Mouse (Mus musculus) hindbrain, embryonic 12.5 days (tissue): ENCODE measurements around the gene Zfyve27. TPM values are rescaled to one million over a fixed set of nuclear protein-coding genes. Genes with fewer than 3 reads are reported as not detected.

Experiments used
- ATAC-seq: fragments of 200-750 bp; cut with Nextera tagmentation; 2 replicates; pipeline ENCODE4 v1.8.0; 2017; ENCODE audit warnings: moderate TSS enrichment; ENCODE audit not compliant: low FRiP score
- H3K27ac ChIP-seq: fragments of 300-500 bp; sonication (generic); 2 replicates; pipeline ENCODE4 v1.5.1; 2016; ENCODE audit warnings: mild to moderate bottlenecking
- H3K27me3 ChIP-seq: fragments of 300-500 bp; sonication (generic); 2 replicates; pipeline ENCODE4 v1.6.1; 2016; ENCODE audit warnings: mild to moderate bottlenecking
- H3K36me3 ChIP-seq: fragments of 300-500 bp; sonication (generic); 2 replicates; pipeline ENCODE4 v1.6.1; 2016; ENCODE audit warnings: mild to moderate bottlenecking
- H3K4me1 ChIP-seq: fragments of 300-500 bp; sonication (generic); 2 replicates; pipeline ENCODE4 v1.6.1; 2016
- H3K4me2 ChIP-seq: fragments of 300-500 bp; sonication (generic); replicated peaks from 2 replicates; pipeline ENCODE4 v1.6.1; 2016; ENCODE audit warnings: mild to moderate bottlenecking
- H3K4me3 ChIP-seq: fragments of 300-500 bp; sonication (generic); 2 replicates; pipeline ENCODE4 v1.5.1; 2016; ENCODE audit warnings: mild to moderate bottlenecking
- H3K9ac ChIP-seq: fragments of 300-500 bp; sonication (generic); 2 replicates; pipeline ENCODE4 v1.6.1; 2016; ENCODE audit warnings: mild to moderate bottlenecking, moderate library complexity
- H3K9me3 ChIP-seq: fragments of 300-500 bp; sonication (generic); replicated peaks from 2 replicates; pipeline ENCODE4 v1.6.1; 2016; ENCODE audit warnings: mild to moderate bottlenecking
- WGBS: fragments of 180-500 bp; shearing (Covaris S2); methylation state at CpG from one replicate; pipeline ENCODE4 v1.1.7; 2016; 5-methylcytosine and 5-hydroxymethylcytosine counted together
- polyA plus RNA-seq: library from polyadenylated mRNA; unstranded; fragments of >200 nt; fragmentation: Nextera tagmentation; extraction: Ambion mirVana; gene quantifications from 2 replicates; pipeline ENCODE4 v1.2.1, GENCODE M21; 2016

The Zfyve27 gene
- polyA plus RNA-seq, 1 experiment from 2014 or later, result 53.6 TPM

DNA sequence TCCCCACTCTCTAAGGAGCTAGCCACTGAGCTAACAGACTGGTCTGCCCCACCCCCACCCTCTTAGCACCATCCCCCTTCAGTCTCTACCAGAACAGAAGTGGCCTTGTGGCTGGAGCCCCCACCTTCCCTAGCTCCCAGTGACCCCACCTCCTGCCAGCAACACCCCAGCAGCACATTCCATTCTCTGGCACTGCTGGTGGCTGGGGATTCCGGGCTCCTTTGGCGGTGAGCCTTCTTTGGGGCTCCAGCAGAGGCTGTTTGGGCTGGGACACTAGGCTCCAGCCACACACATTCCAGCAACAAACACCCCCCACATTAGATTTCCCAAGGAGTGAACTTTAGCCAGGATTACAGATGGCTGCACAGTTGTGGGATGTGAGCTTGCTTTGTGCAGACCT lies 29.6 kb downstream of the Zfyve27 start:
- Histone ChIP-seq H3K9ac (no peak overlapping the region), H3K4me3 (no peak overlapping the region), H3K36me3 (peaks cover 25% of the 10 kb centered on the region), H3K4me1 (no peaks in the 10 kb centered on the region), H3K27me3 (peaks cover 7% of the 10 kb centered on the region), H3K27ac (no peak overlapping the region), H3K9me3 (no peaks in the 10 kb centered on the region), H3K4me2 (no peak overlapping the region)
- ATAC-seq, result no peak
- WGBS, result 54% methylated on average over 2 of the region's 2 CpGs

DNA sequence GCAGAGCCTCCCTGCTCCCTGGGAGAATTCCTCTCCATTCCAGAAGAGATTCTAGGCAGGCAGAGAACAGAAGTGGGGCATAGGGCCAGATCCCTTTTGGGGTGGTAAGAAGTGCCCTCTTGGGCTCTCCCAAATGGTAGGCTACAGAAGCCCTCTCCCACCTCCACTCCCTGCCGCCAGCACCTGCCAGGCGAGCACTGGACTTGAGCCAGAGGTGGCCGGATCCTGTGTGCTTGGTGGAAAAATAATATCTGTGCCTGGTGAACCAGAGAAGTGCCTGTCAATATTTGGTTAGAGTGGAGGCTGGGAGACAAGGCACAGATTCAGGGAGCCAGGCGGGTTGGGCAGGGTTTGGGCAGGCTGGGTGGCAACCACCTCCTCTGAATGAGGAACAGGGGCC lies 32.6 kb downstream of the Zfyve27 start:
- Histone ChIP-seq H3K4me1 (peaks cover 4% of the 10 kb centered on the region), H3K4me2 (no peak overlapping the region), H3K27me3 (peaks cover 37% of the 10 kb centered on the region), H3K4me3 (no peak overlapping the region), H3K9me3 (no peaks in the 10 kb centered on the region), H3K27ac (no peak overlapping the region), H3K36me3 (peaks cover 9% of the 10 kb centered on the region), H3K9ac (no peak overlapping the region)
- ATAC-seq, result no peak
- 74% methylated on average over 4 of the region's 4 CpGs for WGBS

DNA sequence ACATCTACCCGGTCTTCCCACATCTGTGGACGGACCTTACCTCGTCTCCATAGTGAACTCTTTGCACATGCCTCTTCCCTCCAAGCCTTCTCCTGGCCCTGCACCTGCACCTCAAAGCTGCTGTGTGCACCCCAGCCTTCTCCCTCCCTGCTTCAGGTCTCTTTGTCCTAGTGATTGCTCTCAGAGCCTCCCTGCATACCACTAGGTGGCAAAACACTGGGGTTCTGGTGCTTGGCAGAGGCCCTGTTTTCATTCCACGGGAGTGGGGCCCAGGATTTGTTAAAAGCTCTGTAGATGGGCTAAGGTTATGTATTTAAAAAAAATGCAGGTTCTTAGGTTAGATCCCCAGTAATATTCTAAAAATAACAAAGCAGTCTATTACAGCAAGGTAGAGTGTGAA lies 33.3 kb downstream of the Zfyve27 start:
- no peak overlapping the region for H3K9ac ChIP-seq
- H3K27me3 ChIP-seq, result peaks cover 44% of the 10 kb centered on the region
- no peak overlapping the region for H3K27ac ChIP-seq
- H3K4me1 ChIP-seq, result peaks cover 10% of the 10 kb centered on the region
- H3K9me3 ChIP-seq, result no peaks in the 10 kb centered on the region
- WGBS, result 74% methylated on average over 4 of the region's 4 CpGs
- H3K4me3 ChIP-seq, result no peak overlapping the region
- ATAC-seq, result no peak
- H3K36me3 ChIP-seq, result peaks cover 2% of the 10 kb centered on the region; the same call in 1 of the 2 replicates
- H3K4me2 ChIP-seq, result no peak overlapping the region

DNA sequence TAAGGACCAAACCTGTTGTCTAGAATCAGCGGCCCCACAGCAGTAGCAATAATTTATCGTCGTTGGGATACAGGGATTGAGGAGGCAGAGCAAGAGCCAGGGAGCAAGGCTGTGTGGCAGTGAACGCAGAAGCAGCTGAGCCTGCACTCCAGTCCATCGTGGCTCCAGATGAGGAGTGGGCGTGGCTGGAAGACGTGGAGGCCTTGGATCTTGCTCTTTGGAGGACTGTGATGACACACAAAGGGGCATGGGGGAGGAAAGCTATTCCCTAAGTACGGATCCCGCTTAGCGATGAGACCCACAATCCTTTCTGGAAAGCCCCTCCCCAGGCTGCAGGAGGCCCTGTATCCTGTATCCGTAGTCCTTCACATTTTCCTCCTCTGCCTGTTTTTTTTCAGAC lies 34.3 kb downstream of the Zfyve27 start:
- H3K27me3 ChIP-seq, result peaks cover 54% of the 10 kb centered on the region

DNA sequence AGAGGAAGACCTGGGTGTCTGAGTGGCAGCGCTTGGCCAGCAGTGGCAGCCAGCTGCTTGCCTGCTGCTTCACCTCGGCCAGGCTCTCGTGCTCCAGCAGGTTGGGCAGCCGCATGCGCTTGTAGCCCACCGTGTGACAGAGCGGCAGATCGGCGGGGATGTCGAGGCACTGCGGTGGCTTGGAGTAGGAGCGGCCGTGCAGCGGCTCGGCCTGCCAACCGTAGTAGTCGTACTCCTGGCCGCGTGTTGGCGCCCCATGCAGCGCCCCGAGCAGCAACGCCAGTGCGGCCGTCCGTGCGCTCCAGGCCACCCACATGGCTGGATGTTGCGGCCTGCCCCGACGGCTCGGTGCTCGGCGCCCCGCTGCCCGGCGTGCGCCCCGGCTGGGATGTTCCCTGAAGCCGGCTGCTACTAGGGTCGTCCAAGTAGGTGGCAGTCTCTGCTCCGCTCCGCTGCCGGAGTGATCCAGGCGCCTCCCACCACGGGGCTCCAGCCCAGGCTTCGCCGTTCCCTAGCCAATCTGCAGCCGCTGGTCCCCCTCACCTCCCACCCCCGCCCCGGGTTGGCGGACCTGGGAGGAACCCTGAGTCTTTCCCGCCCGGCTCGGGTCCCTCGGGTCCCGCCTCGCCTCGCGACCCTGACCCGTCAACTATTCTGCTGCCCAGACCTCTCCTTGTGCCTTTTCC lies 38.1 kb downstream of the Zfyve27 start, which contains the start of gene Sfrp5:
Gene Sfrp5, minus strand, starts transcription at position 557 of the 686 bp plus-strand sequence.
- Histone ChIP-seq H3K36me3 (no peaks in the 10 kb centered on the region), H3K27ac (no peak within 1 kb of the TSS), H3K4me2 (peak within 1 kb of the TSS; percentile 48), H3K4me3 (peak within 1 kb of the TSS; percentile 26), H3K9ac (0 out of 2 replicates have a peak within 1 kb of the TSS, but pooled peaks have one; percentile 27), H3K27me3 (peaks cover 69% of the 10 kb centered on the region), H3K4me1 (peaks cover 14% of the 10 kb centered on the region), H3K9me3 (no peaks in the 10 kb centered on the region)
- ATAC-seq, result peak; percentile 26; the same call in 1 of the 2 replicates
- under 1% methylated on average over 50 of the region's 60 CpGs for WGBS

More for the DNA sequence above, 34.3 kb downstream of the Zfyve27 start:
- no peak for ATAC-seq
- H3K27ac ChIP-seq, result no peak overlapping the region
- H3K9ac ChIP-seq, result no peak overlapping the region
- no peaks in the 10 kb centered on the region for H3K9me3 ChIP-seq
- H3K36me3 ChIP-seq, result no peaks in the 10 kb centered on the region
- WGBS, result 44% methylated on average over 11 of the region's 11 CpGs
- no peak overlapping the region for H3K4me3 ChIP-seq
- H3K4me2 ChIP-seq, result no peak overlapping the region
- peaks cover 14% of the 10 kb centered on the region for H3K4me1 ChIP-seq

DNA sequence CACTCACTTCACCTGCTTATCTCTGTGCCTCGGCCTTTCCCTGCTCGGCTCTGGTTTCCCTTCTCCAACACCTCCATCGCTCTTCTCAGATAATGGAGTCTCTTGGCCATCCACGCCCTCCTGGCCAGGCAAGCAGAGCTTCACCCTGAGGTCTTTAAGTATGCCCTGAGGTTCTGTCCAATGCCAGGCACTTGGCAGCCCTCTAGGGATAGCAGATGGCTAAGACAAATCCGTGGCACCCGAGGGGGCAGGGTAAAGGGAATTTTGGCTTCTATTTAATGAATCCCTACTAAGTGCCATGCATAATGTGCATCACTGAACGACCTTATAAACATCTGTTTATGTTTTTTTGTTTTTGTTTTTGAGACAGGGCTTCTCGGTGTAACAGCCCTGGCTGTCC lies 38.7 kb downstream of the Zfyve27 start:
- H3K4me3 ChIP-seq, result peak overlapping the region; percentile 26; the same call in 1 of the 2 replicates
- H3K4me2 ChIP-seq, result peak overlapping the region; percentile 48; the same call in 1 of the 2 replicates
- ATAC-seq, result no peak
- H3K4me1 ChIP-seq, result peaks cover 14% of the 10 kb centered on the region
- H3K27ac ChIP-seq, result no peak overlapping the region
- H3K36me3 ChIP-seq, result no peaks in the 10 kb centered on the region
- H3K9me3 ChIP-seq, result no peaks in the 10 kb centered on the region
- no peak overlapping the region for H3K9ac ChIP-seq
- H3K27me3 ChIP-seq, result peaks cover 66% of the 10 kb centered on the region
- WGBS, result 45% methylated on average over 8 of the region's 8 CpGs

DNA sequence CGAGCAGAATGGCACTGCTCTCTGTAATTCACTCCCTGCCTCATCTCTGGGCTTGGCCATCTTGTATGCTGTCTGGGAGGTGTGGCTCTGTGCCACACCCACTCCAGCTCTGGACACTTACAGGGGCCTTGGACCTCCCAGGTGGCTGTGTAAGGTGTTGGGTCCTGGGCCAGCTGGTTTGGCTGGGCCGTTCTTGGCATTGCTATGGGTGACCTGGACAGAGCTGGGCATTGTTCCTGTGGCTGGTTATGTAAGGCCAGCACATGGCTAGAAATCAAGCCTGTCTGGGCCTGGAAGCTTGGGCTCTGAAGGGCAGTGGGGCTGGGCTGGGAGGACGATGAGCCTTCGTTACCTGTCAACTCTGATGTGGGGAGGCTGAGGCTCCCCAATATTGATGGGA lies 40.6 kb downstream of the Zfyve27 start:
- H3K4me2 ChIP-seq, result no peak overlapping the region
- H3K27ac ChIP-seq, result no peak overlapping the region
- H3K27me3 ChIP-seq, result peaks cover 55% of the 10 kb centered on the region
- no peaks in the 10 kb centered on the region for H3K36me3 ChIP-seq
- WGBS, result 71% methylated on average over 4 of the region's 4 CpGs
- no peaks in the 10 kb centered on the region for H3K9me3 ChIP-seq
- H3K9ac ChIP-seq, result no peak overlapping the region
- peaks cover 15% of the 10 kb centered on the region for H3K4me1 ChIP-seq
- no peak overlapping the region for H3K4me3 ChIP-seq
- no peak for ATAC-seq

DNA sequence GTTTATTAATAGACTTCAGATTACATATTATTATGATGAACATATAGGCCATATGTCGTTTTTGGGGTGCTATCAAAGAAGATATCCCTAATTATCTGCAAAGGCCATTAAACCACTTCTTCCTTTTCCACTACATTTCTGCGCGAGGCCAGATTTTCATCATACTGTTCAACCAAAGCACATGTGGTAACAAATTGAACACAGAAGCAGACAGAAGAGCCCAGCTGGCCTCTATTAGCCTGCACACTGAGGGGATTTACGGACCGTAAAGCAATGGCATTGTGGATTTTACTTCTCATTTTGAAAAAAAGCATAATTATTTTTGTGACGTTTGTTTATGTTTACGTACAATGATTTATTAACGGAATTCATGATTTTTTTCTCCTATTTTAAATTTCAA lies 41.5 kb downstream of the Zfyve27 start:
- Histone ChIP-seq H3K4me2 (no peak overlapping the region), H3K4me3 (no peak overlapping the region), H3K9me3 (no peaks in the 10 kb centered on the region), H3K27ac (no peak overlapping the region), H3K4me1 (peaks cover 20% of the 10 kb centered on the region), H3K9ac (no peak overlapping the region), H3K36me3 (no peaks in the 10 kb centered on the region), H3K27me3 (peaks cover 49% of the 10 kb centered on the region)
- ATAC-seq, result no peak
- WGBS, result 71% methylated on average over 8 of the region's 8 CpGs

DNA sequence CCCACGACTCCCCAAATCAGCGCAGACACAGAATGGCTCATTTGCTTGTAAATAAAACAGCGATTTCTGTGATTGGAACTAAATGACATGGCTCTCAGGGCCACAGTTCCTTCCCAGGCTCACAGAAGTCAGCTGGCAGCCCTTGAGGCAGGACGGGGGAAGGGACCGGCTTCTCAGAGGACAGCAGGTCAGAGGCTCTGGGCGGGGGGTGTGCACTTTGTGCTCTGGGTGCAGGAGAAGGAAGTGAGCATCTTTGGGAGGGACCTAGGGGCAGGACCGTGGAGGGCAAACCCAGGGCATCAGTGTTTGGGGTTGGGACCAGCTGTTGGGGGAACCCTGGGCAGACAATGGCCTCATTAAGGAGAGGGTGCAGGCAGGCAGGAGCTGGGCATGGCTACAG lies 45.7 kb downstream of the Zfyve27 start:
- H3K9me3 ChIP-seq, result no peaks in the 10 kb centered on the region
- no peak for ATAC-seq
- WGBS, result 57% methylated on average over 7 of the region's 7 CpGs
- H3K9ac ChIP-seq, result no peak overlapping the region
- H3K27ac ChIP-seq, result no peak overlapping the region
- H3K4me1 ChIP-seq, result peaks cover 6% of the 10 kb centered on the region; the same call in 1 of the 2 replicates
- no peak overlapping the region for H3K4me2 ChIP-seq
- H3K27me3 ChIP-seq, result peaks cover 11% of the 10 kb centered on the region; the same call in 1 of the 2 replicates
- H3K36me3 ChIP-seq, result no peaks in the 10 kb centered on the region
- H3K4me3 ChIP-seq, result no peak overlapping the region

DNA sequence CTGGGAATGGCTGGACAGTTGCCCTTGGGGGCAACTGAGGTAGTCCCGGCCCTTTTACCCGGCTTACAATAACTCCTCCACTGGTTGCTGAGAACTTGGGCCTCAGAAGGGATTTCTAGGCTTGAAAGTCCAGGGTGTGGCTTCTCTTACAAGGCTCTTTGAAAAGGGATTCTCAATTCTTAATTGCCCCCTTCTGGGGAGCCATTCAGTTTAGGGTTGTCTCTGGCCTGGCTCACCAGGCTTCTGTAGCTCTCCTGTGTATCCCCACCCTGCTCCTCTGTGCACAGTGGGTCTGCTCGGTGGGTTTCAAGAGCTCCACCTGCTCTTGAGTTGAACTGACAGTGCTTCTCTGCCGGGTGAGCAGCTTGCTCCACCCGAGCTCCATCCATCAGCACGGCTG lies 46.2 kb downstream of the Zfyve27 start:
- Histone ChIP-seq H3K9me3 (no peaks in the 10 kb centered on the region), H3K4me1 (peaks cover 6% of the 10 kb centered on the region; the same call in 1 of the 2 replicates), H3K4me2 (no peak overlapping the region), H3K9ac (no peak overlapping the region), H3K36me3 (no peaks in the 10 kb centered on the region), H3K27me3 (peaks cover 10% of the 10 kb centered on the region; the same call in 1 of the 2 replicates), H3K27ac (no peak overlapping the region), H3K4me3 (no peak overlapping the region)
- ATAC-seq, result no peak
- 68% methylated on average over 6 of the region's 6 CpGs for WGBS

DNA sequence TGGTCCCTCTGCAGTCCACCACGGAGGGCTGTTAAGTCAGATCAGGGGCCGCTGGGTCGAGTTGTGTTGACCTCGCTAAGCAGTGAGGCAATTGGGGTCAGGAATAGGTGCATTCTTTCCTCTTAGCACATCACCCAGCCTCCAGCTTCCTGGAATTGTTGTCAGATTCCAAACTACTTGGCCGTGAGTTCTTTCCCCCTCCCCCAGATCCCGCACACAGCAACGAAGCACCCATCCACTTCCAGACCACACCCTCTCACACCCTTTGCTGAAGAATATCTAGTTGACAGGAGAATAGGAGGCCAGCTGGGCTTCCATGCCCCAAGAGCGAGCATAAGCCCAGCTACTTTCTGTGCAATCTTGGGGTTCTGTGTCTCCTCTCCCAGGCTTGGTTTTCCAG lies 48.2 kb downstream of the Zfyve27 start:
- 28% methylated on average over 8 of the region's 8 CpGs for WGBS
- Histone ChIP-seq H3K36me3 (no peaks in the 10 kb centered on the region), H3K9me3 (no peaks in the 10 kb centered on the region), H3K4me2 (no peak overlapping the region), H3K4me3 (no peak overlapping the region), H3K27me3 (peaks cover 8% of the 10 kb centered on the region; the same call in 1 of the 2 replicates), H3K4me1 (peaks cover 6% of the 10 kb centered on the region; the same call in 1 of the 2 replicates), H3K27ac (no peak overlapping the region), H3K9ac (no peak overlapping the region)
- no peak for ATAC-seq

DNA sequence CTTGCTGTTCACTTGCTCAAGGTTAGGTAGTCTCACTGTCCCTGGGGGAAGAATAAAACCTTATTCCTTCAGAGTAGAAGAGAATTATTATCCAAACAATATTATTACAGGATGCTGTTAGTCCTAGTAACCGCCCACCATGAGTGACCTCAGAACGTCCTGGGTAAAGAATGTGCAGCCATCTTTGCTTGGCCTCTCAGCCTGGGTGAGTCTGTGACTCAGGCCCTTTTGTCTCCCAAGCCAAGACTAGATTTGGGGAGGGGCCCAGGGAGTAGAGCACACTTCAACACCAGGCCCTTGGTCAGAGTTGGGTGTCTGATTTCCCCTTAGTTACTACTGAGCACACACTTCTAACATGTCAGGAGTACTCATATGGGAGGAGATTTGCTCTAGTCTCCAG lies 50.9 kb downstream of the Zfyve27 start:
- Histone ChIP-seq H3K9ac (no peak overlapping the region), H3K36me3 (no peaks in the 10 kb centered on the region), H3K9me3 (no peaks in the 10 kb centered on the region), H3K27me3 (peaks cover 8% of the 10 kb centered on the region; the same call in 1 of the 2 replicates), H3K4me1 (peaks cover 2% of the 10 kb centered on the region; the same call in 1 of the 2 replicates), H3K27ac (no peak overlapping the region), H3K4me2 (no peak overlapping the region), H3K4me3 (no peak overlapping the region)
- WGBS, result 77% methylated on average over 2 of the region's 2 CpGs
- ATAC-seq, result no peak
